Mouse (Mus musculus) lung, embryonic 15.5 days (tissue): ENCODE results near the gene Gpr15. TPM values are rescaled to one million over a fixed set of nuclear protein-coding genes. Genes with fewer than 3 reads are reported as not detected.

Source experiments
- ATAC-seq: fragments of 200-750 bp; cut with Nextera tagmentation; 2 replicates; pipeline ENCODE4 v1.8.0; 2017; ENCODE audit warnings: moderate number of reproducible peaks, borderline replicate concordance; ENCODE audit not compliant: low FRiP score, low TSS enrichment; ENCODE audit errors: extremely low read depth
- H3K27ac ChIP-seq: fragments of 300-500 bp; sonication (generic); 2 replicates; pipeline ENCODE4 v1.5.1; 2015; ENCODE audit warnings: moderate library complexity, mild to moderate bottlenecking, inconsistent platforms
- H3K27me3 ChIP-seq: fragments of 300-500 bp; sonication (generic); 2 replicates; pipeline ENCODE4 v1.6.1; 2015; ENCODE audit warnings: inconsistent platforms
- H3K36me3 ChIP-seq: fragments of 300-500 bp; sonication (generic); 2 replicates; pipeline ENCODE4 v1.6.1; 2015; ENCODE audit warnings: inconsistent platforms
- H3K4me1 ChIP-seq: fragments of 300-500 bp; sonication (generic); 2 replicates; pipeline ENCODE4 v1.6.1; 2015; ENCODE audit warnings: inconsistent platforms
- H3K4me2 ChIP-seq: fragments of 300-500 bp; sonication (generic); 2 replicates; pipeline ENCODE4 v1.6.1; 2015; ENCODE audit warnings: inconsistent platforms, mild to moderate bottlenecking, moderate library complexity
- H3K4me3 ChIP-seq: fragments of 300-500 bp; sonication (generic); 2 replicates; pipeline ENCODE4 v1.5.1; 2015; ENCODE audit warnings: mild to moderate bottlenecking, inconsistent platforms
- H3K9ac ChIP-seq: fragments of 300-500 bp; sonication (generic); 2 replicates; pipeline ENCODE4 v1.6.1; 2015; ENCODE audit warnings: inconsistent platforms
- H3K9me3 ChIP-seq: fragments of 300-500 bp; sonication (generic); 2 replicates; pipeline ENCODE4 v1.6.1; 2016; ENCODE audit warnings: inconsistent platforms
- WGBS: fragments of 180-500 bp; shearing (Covaris S2); methylation state at CpG from one replicate; pipeline ENCODE4 v1.1.7; 2015; 5-methylcytosine and 5-hydroxymethylcytosine counted together
- polyA plus RNA-seq: library from polyadenylated mRNA; unstranded; fragments of >200 nt; fragmentation: Nextera tagmentation; extraction: Ambion mirVana; gene quantifications from 2 replicates; pipeline ENCODE4 v1.2.1, GENCODE M21; 2015

The Gpr15 gene
- polyA plus RNA-seq, 1 experiment from 2014 or later = 0.24 TPM

DNA sequence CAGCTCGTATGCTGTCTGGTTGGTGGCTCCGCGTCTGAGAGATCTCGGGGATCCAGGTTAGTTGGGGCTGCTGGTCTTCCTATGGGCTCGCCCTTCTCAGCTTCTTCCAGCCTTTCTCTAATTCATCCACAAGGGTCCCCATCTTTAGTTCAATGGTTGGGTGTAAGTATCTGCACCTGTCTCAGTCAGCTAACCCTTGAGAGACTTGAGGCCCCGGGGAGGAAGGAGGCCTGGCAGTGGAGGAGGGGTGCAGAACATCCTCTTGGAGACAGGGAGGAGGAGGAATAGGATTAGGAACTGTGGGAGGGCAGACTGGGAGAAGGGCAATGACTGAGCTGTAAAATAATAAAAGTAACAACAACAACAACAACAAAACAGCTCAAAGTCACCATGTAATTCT lies 18.7 kb downstream of the Gpr15 start:
- Histone ChIP-seq H3K27ac (no peak overlapping the region), H3K4me2 (no peak overlapping the region), H3K27me3 (no peaks in the 10 kb centered on the region), H3K9ac (no peak overlapping the region), H3K4me3 (no peak overlapping the region), H3K4me1 (peaks cover 8% of the 10 kb centered on the region; the same call in 1 of the 2 replicates), H3K9me3 (no peaks in the 10 kb centered on the region), H3K36me3 (no peaks in the 10 kb centered on the region)
- WGBS = 84% methylated on average over 6 of the region's 6 CpGs
- ATAC-seq = no peak

GRCm38 (mm10) chr16:58697261-58697660 lies 21.6 kb downstream of the Gpr15 start:
- Histone ChIP-seq H3K4me2 (no peak overlapping the region), H3K27me3 (no peaks in the 10 kb centered on the region)
- no peak for ATAC-seq

DNA sequence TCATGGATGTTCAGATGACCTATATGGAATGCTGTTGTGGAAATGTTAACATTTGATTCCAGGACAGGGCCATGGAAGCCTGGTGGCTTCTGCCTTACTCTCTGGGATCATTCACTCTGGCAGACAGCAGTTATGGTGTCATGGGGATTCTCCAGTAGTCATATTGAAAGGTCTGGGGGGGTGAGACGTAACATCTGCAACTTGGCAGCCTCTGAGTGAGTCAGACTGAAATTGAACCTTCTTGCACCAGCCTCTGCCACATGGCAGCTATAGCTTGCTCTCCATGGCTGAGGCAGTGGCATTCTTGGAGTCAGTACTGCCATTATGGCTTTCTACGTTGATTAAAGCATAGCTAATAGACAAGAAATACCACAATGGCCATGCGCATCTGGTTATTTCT lies 22.1 kb downstream of the Gpr15 start:
- Histone ChIP-seq H3K27ac (no peak overlapping the region), H3K27me3 (no peaks in the 10 kb centered on the region), H3K36me3 (no peaks in the 10 kb centered on the region), H3K4me2 (no peak overlapping the region), H3K4me3 (no peak overlapping the region), H3K4me1 (no peaks in the 10 kb centered on the region), H3K9ac (no peak overlapping the region), H3K9me3 (no peaks in the 10 kb centered on the region)
- no peak for ATAC-seq
- 86% methylated on average over 3 of the region's 3 CpGs for WGBS

More at GRCm38 (mm10) chr16:58697261-58697660, 21.6 kb downstream of the Gpr15 start:
- Histone ChIP-seq H3K4me3 (no peak overlapping the region), H3K36me3 (no peaks in the 10 kb centered on the region), H3K9me3 (no peaks in the 10 kb centered on the region), H3K9ac (no peak overlapping the region), H3K4me1 (no peaks in the 10 kb centered on the region), H3K27ac (no peak overlapping the region)
- 100% methylated on average over 1 of the region's 1 CpGs for WGBS

DNA sequence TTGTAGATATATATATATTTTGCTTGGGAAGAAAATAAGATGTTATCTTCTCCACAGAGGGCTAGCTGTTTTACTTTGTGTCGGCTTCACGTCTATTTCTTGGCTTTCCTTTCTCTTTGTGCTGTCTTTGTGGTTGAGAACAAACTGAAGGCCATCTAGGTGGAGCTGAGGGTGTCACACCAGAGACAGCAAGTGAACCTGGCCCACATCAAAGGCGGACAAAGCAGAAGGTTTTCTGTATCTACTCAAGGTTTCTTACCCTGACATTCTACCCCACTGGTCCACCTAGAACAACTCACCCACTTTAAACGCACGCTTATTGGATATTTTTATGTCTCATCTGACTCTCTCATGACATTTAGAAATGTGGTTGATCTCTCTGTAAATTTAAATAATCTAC lies 24.8 kb downstream of the Gpr15 start:
- Histone ChIP-seq H3K4me3 (no peak overlapping the region), H3K27ac (no peak overlapping the region), H3K9ac (no peak overlapping the region), H3K4me1 (no peaks in the 10 kb centered on the region), H3K4me2 (no peak overlapping the region), H3K36me3 (no peaks in the 10 kb centered on the region), H3K27me3 (no peaks in the 10 kb centered on the region), H3K9me3 (no peaks in the 10 kb centered on the region)
- WGBS = 91% methylated on average over 5 of the region's 5 CpGs
- no peak for ATAC-seq

DNA sequence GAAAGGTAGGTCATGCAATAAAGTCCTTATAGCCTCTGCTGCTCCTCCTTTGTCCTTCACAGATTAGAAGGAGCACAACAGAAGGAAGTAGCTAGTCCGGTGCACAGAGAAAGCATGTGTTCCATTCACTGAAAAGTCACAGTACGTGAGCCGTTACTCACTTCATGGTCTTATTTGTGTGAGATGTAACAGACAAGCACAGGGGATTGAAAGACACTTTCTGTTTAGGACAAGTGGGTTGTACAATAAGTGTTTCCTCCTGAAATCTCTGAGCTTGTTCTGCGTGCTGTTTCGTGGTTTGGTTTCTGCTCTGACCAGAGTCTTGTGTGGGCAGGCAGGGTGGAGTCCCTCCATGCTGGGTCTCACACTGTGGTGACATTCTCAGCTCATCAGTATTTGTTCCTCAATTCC lies 28.5 kb downstream of the Gpr15 start:
- Histone ChIP-seq H3K4me1 (no peaks in the 10 kb centered on the region), H3K36me3 (no peaks in the 10 kb centered on the region), H3K9ac (no peak overlapping the region), H3K27me3 (no peaks in the 10 kb centered on the region), H3K9me3 (no peaks in the 10 kb centered on the region), H3K4me3 (no peak overlapping the region), H3K27ac (no peak overlapping the region), H3K4me2 (no peak overlapping the region)
- WGBS = 79% methylated on average over 5 of the region's 5 CpGs
- no peak for ATAC-seq

- Histone ChIP-seq H3K9ac (no peak overlapping the region), H3K27ac (no peak overlapping the region), H3K36me3 (no peaks in the 10 kb centered on the region), H3K4me1 (no peaks in the 10 kb centered on the region), H3K4me2 (no peak overlapping the region), H3K9me3 (no peaks in the 10 kb centered on the region), H3K4me3 (no peak overlapping the region), H3K27me3 (no peaks in the 10 kb centered on the region)
- WGBS = 80% methylated on average over 5 of the region's 5 CpGs
- no peak for ATAC-seq
Measured at GRCm38 (mm10) chr16:58689555-58690169, 29.2 kb downstream of the Gpr15 start.

GRCm38 (mm10) chr16:58688534-58688933 lies 30.3 kb downstream of the Gpr15 start:
- H3K27me3 ChIP-seq = no peaks in the 10 kb centered on the region
- H3K9ac ChIP-seq = no peak overlapping the region
- no peak overlapping the region for H3K4me2 ChIP-seq
- no peaks in the 10 kb centered on the region for H3K9me3 ChIP-seq
- no peaks in the 10 kb centered on the region for H3K4me1 ChIP-seq
- ATAC-seq = no peak
- no peaks in the 10 kb centered on the region for H3K36me3 ChIP-seq
- no peak overlapping the region for H3K4me3 ChIP-seq
- H3K27ac ChIP-seq = no peak overlapping the region
- WGBS = 91% methylated on average over 1 of the region's 1 CpGs

- Histone ChIP-seq H3K4me2 (peak overlapping the region; percentile 2; the same call in 1 of the 2 replicates), H3K4me1 (no peaks in the 10 kb centered on the region)
Measured at GRCm38 (mm10) chr16:58685548-58686537, 33.0 kb downstream of the Gpr15 start.

GRCm38 (mm10) chr16:58684537-58684936 lies 34.3 kb downstream of the Gpr15 start:
- no peaks in the 10 kb centered on the region for H3K27me3 ChIP-seq
- no peak overlapping the region for H3K27ac ChIP-seq
- H3K36me3 ChIP-seq = peaks cover 6% of the 10 kb centered on the region; the same call in 1 of the 2 replicates
- no peak for ATAC-seq
- no peak overlapping the region for H3K9ac ChIP-seq
- no peak overlapping the region for H3K4me2 ChIP-seq
- no peaks in the 10 kb centered on the region for H3K4me1 ChIP-seq
- no peaks in the 10 kb centered on the region for H3K9me3 ChIP-seq
- H3K4me3 ChIP-seq = no peak overlapping the region

More at GRCm38 (mm10) chr16:58685548-58686537, 33.0 kb downstream of the Gpr15 start:
- Histone ChIP-seq H3K9ac (no peak overlapping the region), H3K36me3 (peaks cover 1% of the 10 kb centered on the region; the same call in 1 of the 2 replicates), H3K4me3 (no peak overlapping the region), H3K27me3 (no peaks in the 10 kb centered on the region), H3K27ac (no peak overlapping the region), H3K9me3 (no peaks in the 10 kb centered on the region)
- no peak for ATAC-seq
- 49% methylated on average over 20 of the region's 20 CpGs for WGBS

GRCm38 (mm10) chr16:58683911-58684310 lies 35.0 kb downstream of the Gpr15 start:
- no peak overlapping the region for H3K4me2 ChIP-seq
- WGBS = 88% methylated on average over 4 of the region's 4 CpGs
- H3K4me3 ChIP-seq = no peak overlapping the region
- H3K27ac ChIP-seq = no peak overlapping the region
- no peaks in the 10 kb centered on the region for H3K27me3 ChIP-seq
- H3K9me3 ChIP-seq = no peaks in the 10 kb centered on the region
- peaks cover 6% of the 10 kb centered on the region; the same call in 1 of the 2 replicates for H3K36me3 ChIP-seq
- no peak for ATAC-seq
- no peaks in the 10 kb centered on the region for H3K4me1 ChIP-seq
- no peak overlapping the region for H3K9ac ChIP-seq

DNA sequence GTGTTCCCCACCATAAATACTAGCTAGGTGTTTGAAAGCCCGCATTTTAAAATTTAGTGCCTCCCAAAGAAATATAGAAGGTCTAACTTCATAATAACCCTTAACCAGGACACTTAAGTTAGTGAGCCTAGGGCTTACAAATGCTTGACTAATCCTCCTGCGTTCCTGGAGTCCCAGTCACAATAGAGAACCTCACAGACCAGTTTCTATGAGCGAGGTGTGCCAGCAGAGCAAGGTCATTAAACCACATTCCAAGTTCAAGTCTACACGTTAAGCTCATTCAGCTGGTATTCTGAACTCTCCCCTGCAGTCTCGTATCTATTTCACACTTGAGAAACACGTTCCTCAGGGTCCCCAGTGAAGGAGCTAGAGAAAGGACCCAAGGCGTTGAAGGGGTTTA lies 36.0 kb downstream of the Gpr15 start:
- Histone ChIP-seq H3K4me2 (no peak overlapping the region), H3K27me3 (no peaks in the 10 kb centered on the region), H3K4me1 (no peaks in the 10 kb centered on the region), H3K27ac (no peak overlapping the region), H3K36me3 (peaks cover 9% of the 10 kb centered on the region; the same call in 1 of the 2 replicates), H3K9ac (no peak overlapping the region), H3K4me3 (no peak overlapping the region), H3K9me3 (no peaks in the 10 kb centered on the region)
- no peak for ATAC-seq
- WGBS = 75% methylated on average over 7 of the region's 7 CpGs

GRCm38 (mm10) chr16:58682046-58682445 lies 36.8 kb downstream of the Gpr15 start:
- 88% methylated on average over 6 of the region's 6 CpGs for WGBS
- H3K4me1 ChIP-seq = no peaks in the 10 kb centered on the region

More at GRCm38 (mm10) chr16:58682046-58682445, 36.8 kb downstream of the Gpr15 start:
- H3K4me2 ChIP-seq = no peak overlapping the region
- no peak for ATAC-seq
- no peaks in the 10 kb centered on the region for H3K9me3 ChIP-seq
- H3K27me3 ChIP-seq = no peaks in the 10 kb centered on the region
- no peak overlapping the region for H3K4me3 ChIP-seq
- peaks cover 14% of the 10 kb centered on the region; the same call in 1 of the 2 replicates for H3K36me3 ChIP-seq
- no peak overlapping the region for H3K9ac ChIP-seq
- no peak overlapping the region for H3K27ac ChIP-seq
